Mouse (Mus musculus) brain, embryonic 14.5 days (tissue): ENCODE measurements around the gene OR5BS1P. TPM values are rescaled to one million over a fixed set of nuclear protein-coding genes. Genes with fewer than 3 reads are reported as not detected.

ENCODE experiments used
- DNase-seq: peaks from one replicate; pipeline ENCODE4 v3.0.0-alpha.2; 2011; ENCODE audit warnings: low read depth
- CTCF ChIP-seq: fragments of 200-500 bp; IDR thresholded peaks from 2 replicates; pipeline ENCODE4 v1.5.1; 2012; ENCODE audit warnings: inconsistent platforms, mild to moderate bottlenecking, moderate library complexity, borderline replicate concordance; ENCODE audit not compliant: insufficient read depth, insufficient read length; ENCODE audit errors: extremely low read depth
- POLR2A ChIP-seq: fragments of 200-500 bp; IDR thresholded peaks from 2 replicates; pipeline ENCODE4 v1.6.1; 2012; ENCODE audit warnings: mild to moderate bottlenecking, inconsistent platforms, borderline replicate concordance; ENCODE audit not compliant: poor library complexity, insufficient read depth, insufficient read length, severe bottlenecking; ENCODE audit errors: extremely low read depth
- polyA plus RNA-seq: library from polyadenylated mRNA; depleted of rRNA; stranded (reverse); fragments of >200 nt; gene quantifications from 2 replicates; pipeline ENCODE4 v1.2.3, GENCODE M21; 2012; rRNA removed

OR5BS1P gene
- polyA plus RNA-seq, 1 experiment = not detected

DNA sequence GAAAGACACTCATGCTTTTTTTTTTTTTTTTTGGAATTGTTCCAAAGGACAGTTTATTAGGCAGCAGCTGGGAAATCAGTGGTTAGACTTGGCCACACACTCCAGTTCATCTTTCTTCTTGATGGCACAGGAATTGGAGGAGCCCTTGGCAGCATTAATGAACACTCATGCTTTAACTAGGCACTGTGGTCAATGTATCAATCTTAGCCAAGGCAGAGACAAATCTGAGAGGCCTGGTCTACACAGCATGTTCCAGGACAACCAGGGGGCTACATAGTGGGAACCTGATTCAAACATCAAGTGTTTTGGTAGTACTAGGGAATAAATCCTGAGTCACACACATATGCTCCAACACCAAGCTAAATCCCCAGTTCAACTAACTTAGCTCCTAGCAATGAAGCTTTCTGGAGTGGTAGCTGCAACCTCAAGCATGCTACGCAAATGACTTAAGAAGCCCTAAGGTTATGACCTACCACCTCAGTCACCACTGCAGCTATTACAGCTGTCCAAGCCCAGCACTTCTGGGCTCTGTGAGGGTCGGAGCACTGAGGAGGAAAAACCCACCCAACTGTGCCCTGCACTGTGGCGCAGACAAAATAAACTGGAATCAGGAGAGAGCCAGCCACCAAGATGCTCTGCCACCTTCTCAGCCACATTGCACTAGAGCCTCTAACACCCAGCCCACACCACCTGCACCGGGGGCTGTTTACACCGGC, 57.5 kb downstream of the OR5BS1P start:
- no peak for DNase-seq
- no peak for TF ChIP-seq CTCF
- no peak for TF ChIP-seq POLR2A

DNA sequence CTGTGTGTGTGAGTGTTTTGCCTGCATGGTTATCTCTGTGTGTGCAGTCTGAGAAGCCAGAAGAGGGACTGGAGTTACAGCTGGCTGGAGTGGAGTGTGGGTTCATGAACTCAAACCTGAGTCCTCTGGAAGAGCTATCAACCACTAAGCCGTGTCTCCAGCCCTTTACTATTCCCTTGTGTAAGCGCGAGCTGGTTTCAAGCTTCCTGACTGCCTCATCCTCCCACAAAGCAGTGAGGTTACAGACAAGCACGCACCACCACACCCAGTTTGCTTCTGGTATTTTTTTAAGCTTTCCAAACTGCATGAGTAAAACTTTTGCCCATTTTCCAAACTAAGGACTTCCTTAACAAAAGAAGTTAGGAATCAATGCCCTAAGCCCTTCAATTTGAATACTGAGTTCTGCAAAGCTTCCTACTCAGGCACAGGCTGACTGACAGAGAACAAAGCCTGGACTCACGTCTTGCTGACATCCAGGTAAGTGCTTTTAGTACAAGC, 58.4 kb downstream of the OR5BS1P start:
- DNase-seq = no peak
- TF ChIP-seq POLR2A = no peak
- TF ChIP-seq CTCF = no peak

Other genes with a start within 250 kb of the OR5BS1P start
- not detected in 2 replicates for gene Gm44579, start 248.9 kb upstream of the OR5BS1P start, polyA plus RNA-seq
- gene Olfr287, start 248.8 kb upstream of the OR5BS1P start, polyA plus RNA-seq = not detected in 2 replicates
- not detected in 2 replicates for gene Olfr286, start 235.4 kb upstream of the OR5BS1P start, polyA plus RNA-seq
- gene H1fnt, start 212.6 kb upstream of the OR5BS1P start, polyA plus RNA-seq = not detected in 2 replicates
- gene Zfp641, start 173.7 kb upstream of the OR5BS1P start, polyA plus RNA-seq = 7.7 and 13.9 TPM in 2 replicates
- not detected in 2 replicates for gene Olfr285, start 152.5 kb upstream of the OR5BS1P start, polyA plus RNA-seq
- gene Olfr284, start 128.9 kb upstream of the OR5BS1P start, polyA plus RNA-seq = not detected in 2 replicates
- not detected in 2 replicates for gene Olfr283, start 89.0 kb upstream of the OR5BS1P start, polyA plus RNA-seq
- not detected in 2 replicates for gene Olfr282, start 38.7 kb upstream of the OR5BS1P start, polyA plus RNA-seq
- not detected in 2 replicates for gene Olfr281, start 17.3 kb upstream of the OR5BS1P start, polyA plus RNA-seq
- not detected in 2 replicates for gene Lalba, start 12.8 kb downstream of the OR5BS1P start, polyA plus RNA-seq
- not detected in 2 replicates for gene Olfr279, start 22.5 kb downstream of the OR5BS1P start, polyA plus RNA-seq
- 106 and 115 TPM in 2 replicates for gene Kansl2, start 64.4 kb downstream of the OR5BS1P start, polyA plus RNA-seq
- gene Ccnt1, start 101.0 kb downstream of the OR5BS1P start, polyA plus RNA-seq = 25.5 and 29.5 TPM in 2 replicates
- gene 4930415O20Rik, start 101.1 kb downstream of the OR5BS1P start, polyA plus RNA-seq = not detected in 2 replicates
- 38.3 and 50.2 TPM in 2 replicates for gene Adcy6, start 140.2 kb downstream of the OR5BS1P start, polyA plus RNA-seq
- gene Cacnb3, start 160.9 kb downstream of the OR5BS1P start, polyA plus RNA-seq = 287 and 323 TPM in 2 replicates
- gene Ddx23, start 193.0 kb downstream of the OR5BS1P start, polyA plus RNA-seq = 38.9 and 55.6 TPM in 2 replicates
- gene Rnd1, start 207.6 kb downstream of the OR5BS1P start, polyA plus RNA-seq = 13.7 and 14.0 TPM in 2 replicates
- 1.7 and 3.2 TPM in 2 replicates for gene Ccdc65, start 238.3 kb downstream of the OR5BS1P start, polyA plus RNA-seq